Mouse (Mus musculus) ovary, postnatal 14 days (tissue): ENCODE results near the gene Prkcq.

Source experiments
- DNase-seq: peaks from one replicate; pipeline ENCODE4 v3.0.0; 2022; ENCODE audit warnings: low spot score

The Prkcq gene

GRCm38 (mm10) chr2:11224808-11225484 lies 53.0 kb downstream of the Prkcq start:
- DNase-seq = no peak

GRCm38 (mm10) chr2:11225485-11225876 lies 53.6 kb downstream of the Prkcq start:
- no peak for DNase-seq

- DNase-seq = no peak
Measured at GRCm38 (mm10) chr2:11226555-11226954, 54.6 kb downstream of the Prkcq start.

DNA sequence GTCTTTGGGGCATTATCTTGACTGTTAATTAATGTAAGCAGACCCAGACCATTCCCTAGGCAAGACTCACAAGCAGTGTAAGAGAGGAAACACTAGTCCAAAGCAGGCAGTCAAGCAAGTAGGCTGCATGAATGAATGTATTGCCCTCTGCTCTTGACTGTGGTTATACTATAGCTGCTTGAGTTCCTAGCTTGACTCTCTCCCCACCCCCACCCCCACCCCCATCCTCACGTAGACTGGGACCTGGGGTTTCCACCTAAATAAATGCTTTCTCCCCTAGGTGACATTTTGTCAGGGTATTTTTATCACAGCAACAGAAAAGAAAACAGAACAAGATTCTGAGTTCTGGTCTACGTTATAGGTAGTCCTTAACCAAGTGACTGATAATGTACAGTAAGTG lies 57.2 kb downstream of the Prkcq start:
- no peak for DNase-seq

GRCm38 (mm10) chr2:11231118-11231517 lies 59.2 kb downstream of the Prkcq start:
- DNase-seq = no peak

DNA sequence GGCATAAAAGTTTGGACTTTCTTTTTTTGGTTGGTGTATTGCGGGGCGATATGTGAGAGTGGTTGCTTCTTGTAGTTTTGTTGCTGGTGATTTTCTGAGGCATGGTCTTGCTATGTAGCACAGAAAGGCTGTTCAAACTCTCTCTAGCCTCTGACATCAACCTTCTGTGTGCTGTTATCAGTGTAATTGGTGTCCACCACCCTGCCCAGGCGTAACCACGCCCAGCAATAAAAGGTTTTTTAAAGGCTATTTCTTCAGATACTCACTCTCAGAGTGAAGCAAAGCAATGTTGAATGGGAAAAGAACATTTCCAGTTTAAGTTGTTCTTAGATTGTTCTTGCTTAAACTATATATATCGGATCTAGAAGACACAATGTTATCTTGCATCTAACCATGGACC lies 60.1 kb downstream of the Prkcq start:
- DNase-seq = no peak

- DNase-seq = no peak
Measured at GRCm38 (mm10) chr2:11238254-11238653, 66.3 kb downstream of the Prkcq start.

DNA sequence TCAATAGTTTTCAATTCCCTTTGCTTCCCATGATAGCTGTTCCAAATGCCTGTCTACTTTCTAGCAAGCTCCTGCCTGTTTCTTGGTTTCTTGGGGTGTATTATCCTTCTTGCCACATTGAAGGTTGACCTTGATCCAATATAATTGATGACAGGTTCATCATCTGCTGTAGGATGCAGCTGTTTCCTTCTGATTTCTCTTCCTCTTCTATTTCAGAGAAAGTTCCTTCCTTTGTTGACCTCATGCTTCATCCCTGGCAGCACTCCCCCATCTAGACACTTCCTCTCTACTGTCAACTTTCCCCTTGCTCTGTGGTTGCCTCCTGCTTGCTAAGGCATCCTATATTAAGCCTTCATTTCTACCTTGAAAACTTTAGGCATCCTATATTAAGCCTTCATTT lies 67.6 kb downstream of the Prkcq start:
- no peak for DNase-seq

GRCm38 (mm10) chr2:11245926-11246325 lies 74.0 kb downstream of the Prkcq start:
- no peak for DNase-seq

DNA sequence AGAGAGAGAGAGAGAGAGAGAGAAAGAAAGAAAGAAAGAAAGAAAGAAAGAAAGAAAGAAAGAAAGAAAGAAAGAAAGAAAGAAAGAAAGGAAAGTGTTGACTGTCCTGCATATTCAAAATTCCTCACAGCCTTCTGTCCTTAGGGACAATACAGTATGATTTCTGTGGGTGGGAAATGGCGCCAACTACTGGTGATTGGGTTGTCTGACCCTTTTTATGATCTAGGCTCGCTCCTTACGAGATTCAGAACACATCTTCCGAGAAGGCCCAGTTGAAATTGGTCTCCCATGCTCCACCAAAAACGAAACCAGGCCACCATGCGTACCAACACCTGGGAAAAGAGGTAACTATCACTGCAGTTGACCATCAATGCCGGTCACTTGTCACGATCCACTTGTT lies 82.0 kb downstream of the Prkcq start:
- peak; percentile 15 for DNase-seq

DNA sequence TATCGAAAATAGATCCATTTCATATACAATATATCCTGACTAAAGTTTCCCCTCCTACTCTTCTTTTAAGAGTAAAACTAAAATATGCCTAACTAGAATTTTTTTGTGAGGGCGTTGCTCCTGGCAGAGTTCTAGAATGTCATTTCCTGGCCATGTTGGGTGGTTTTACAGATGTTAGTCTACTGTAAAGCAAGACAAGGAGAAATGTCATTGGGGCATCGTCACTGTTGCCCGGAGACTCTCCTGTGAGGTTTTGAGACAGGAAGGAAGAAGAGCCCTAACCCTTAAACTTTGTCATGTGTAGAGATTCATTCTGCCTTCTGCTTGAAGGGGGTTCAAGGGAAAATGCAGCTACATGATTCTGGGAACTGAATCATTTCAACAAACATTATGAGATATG lies 82.5 kb downstream of the Prkcq start:
- DNase-seq = no peak

DNA sequence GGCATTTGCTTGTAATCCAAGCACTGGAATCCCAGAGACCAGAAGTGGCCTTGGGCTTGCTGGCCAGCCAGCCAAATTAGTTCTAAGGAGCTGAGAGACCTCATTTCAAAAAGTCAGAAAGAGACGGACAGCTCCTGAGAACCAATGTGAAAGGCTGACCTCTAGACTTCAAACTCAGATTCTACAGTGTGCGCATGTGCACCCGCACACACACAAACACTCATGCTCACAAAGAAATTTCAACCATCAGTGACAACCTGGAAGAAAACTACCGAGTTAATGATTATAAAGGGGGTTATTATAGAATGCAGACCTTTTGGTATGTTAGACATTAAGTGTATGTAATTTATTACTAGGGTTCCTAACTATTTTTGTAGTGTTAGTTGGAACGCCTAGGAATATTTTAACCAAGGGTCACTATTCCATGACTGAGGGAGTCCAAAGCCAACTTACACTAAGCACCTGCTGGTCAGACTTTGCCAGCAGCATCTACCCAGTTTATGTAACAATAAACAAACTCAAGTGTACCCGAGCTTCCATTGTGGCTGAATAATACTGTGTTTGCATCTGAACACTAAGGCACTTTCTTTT lies 85.4 kb downstream of the Prkcq start:
- DNase-seq = no peak

GRCm38 (mm10) chr2:11258181-11258580 lies 86.3 kb downstream of the Prkcq start:
- no peak for DNase-seq

DNA sequence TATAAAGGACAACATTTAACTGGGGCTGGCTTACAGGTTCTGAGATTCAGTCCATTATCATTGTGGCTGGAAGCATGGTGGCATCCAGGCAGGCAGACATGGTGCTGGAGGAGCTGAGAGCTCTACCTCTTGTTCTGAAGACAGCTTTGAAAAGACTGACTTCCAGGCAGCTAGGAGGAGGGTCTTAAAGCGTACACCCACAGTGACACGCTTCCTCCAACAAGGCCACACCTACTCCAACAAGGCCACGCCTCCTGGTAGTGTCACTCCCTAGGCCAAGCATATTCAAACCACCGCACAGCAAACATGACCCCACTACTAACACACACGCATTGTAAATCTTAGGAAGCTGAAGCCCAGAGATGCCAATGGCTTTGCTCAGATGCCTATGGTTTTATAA lies 87.5 kb downstream of the Prkcq start:
- DNase-seq = no peak

GRCm38 (mm10) chr2:11264836-11265235 lies 92.9 kb downstream of the Prkcq start:
- no peak for DNase-seq

DNA sequence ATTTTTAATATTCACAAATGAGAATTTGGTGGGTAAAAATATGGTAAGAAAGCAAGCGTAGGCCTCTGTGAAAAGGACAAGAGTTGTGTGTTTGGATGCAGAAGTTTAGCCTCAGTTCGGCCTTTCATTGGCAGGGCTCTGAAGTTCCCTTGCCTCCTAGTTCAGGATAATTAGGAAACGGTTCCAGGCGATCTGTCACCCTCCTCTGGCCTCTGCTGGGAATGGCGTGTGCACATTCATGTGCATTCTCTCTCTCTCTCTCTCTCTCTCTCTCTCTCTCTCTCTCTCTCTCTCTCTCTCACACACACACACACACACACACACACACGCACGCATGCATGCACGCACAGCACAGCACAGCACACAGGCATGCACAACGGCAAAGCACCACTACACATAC lies 93.5 kb downstream of the Prkcq start:
- no peak for DNase-seq

- DNase-seq = no peak
Measured at GRCm38 (mm10) chr2:11266294-11266693, 94.4 kb downstream of the Prkcq start.

DNA sequence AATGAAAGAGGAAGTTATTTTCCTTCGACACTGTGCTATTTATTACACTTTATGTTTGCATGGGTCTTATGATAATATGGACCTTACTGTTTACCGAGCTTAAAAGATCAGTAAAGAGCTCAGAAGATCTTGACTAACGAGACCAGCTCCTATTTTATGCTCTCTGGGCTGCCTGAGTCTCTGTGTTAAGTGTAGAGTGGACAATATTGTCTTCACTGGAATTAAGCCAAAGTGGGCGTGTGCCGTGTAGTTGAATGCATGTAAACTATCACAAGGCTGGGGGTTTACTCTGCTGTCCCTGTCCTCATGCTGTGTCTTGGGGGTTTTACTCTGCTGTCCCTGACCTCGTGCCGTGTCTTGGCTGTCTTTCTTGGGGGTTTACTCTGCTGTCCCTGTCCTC lies 107.1 kb downstream of the Prkcq start:
- no peak for DNase-seq

DNA sequence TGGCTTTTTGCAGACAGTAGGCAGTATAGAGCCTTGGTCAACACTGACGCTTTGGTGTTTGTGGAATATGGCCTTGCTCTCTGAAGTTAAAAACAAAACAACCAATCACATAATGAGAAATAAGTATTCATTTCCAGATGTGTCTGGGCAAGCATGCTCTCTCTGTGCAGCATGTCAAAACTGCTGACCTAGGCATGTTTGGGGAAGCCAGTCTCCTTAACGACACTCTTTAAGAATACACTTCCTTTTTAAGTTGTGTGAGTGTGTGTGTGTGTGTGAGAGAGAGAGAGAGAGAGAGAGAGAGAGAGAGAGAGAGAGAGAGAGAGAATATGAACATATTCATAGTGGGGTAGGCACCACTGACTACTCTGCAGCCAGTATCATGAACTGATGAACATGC lies 108.3 kb downstream of the Prkcq start:
- DNase-seq = no peak

DNA sequence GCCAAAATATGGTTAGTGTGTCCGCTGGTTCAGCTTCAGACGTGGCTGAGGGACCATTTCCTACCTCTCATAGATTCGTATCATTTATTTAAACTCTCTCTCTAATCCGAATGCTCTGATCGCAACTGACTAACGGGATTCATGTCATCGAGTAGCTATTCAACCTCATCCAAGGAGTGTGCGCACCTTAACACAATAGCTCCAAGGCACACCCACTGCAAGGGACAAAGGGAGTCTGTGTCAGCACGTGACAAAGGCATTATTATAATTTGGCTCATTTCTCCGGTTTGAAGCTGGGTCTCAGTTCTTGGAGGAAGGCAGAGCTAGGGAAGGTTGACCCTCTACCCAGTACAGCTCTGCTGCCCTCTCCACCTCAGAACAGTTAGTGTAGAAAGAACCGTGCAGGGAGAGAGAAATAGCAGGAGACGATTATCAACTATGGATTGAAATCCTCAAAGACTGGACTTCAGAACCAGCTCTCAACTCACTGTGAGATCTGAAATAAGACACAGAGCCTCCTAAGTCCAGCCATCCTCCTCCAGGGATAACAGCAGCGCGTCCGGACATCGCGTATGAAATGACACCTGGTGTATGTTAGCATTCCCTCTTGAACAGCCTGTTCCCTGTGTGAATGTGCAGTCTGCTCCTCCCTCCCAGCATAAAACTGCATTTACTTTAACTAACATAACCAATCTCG lies 116.1 kb downstream of the Prkcq start:
- no peak for DNase-seq

DNA sequence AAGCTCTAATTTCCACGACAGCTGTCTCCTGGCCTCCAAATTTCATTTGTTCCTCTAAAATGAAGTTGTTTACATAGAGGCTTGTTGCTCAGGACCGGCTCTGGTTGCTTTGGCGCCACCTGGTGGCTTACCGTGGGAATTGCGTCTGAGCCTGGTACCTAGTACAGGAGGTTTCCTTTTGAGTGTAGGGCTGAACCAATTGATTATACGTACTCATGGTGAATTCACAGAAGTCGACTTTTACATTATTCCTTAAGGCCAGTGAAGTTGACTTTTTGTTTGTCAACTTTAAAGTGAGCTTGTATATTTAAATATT lies 116.6 kb downstream of the Prkcq start:
- peak; percentile 76 for DNase-seq

- no peak for DNase-seq
Measured at GRCm38 (mm10) chr2:11290931-11291330, 119.0 kb downstream of the Prkcq start.

- no peak for DNase-seq
Measured at GRCm38 (mm10) chr2:11291570-11292405, 119.9 kb downstream of the Prkcq start.
